Mouse (Mus musculus): Measurements from ENCODE around the gene Agbl5. TPM values are rescaled to one million over a fixed set of nuclear protein-coding genes. Genes with fewer than 3 reads are reported as not detected.

Gene Agbl5
- total and polyA plus RNA-seq, 3 experiments = 9.9 to 65.8 (median 48.5) TPM

DNA sequence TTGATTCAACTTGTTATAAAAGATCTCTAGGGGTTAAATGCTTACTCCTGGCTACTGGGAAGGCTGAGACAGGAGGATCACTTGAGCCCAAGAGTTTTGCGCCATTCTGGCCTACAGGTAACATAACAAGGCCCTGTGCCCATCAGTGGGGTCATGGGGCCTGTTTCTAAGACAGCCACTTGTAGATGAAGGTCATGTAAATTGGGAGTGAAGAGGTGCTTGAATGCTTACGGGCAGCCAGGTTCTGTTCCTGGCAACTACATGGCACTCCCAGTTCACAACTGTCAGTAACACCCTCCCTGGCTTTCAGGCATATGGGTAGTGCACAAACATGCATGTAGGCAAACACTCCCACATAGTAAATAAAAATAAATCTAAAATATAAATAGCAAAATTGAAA lies 62.4 kb downstream of the Agbl5 start:
- peaks cover 38% of the 10 kb centered on the region for H3K4me1 ChIP-seq (ENCODE audit: insufficient read depth, low read depth, low read length)
- no peak for ATAC-seq (ENCODE audit: extremely low read depth, insufficient number of reproducible peaks, low FRiP score, poor library complexity, severe bottlenecking)
- no peak for DNase-seq (ENCODE audit: low spot score)
- no peak overlapping the region for H3K4me3 ChIP-seq (ENCODE audit: low read depth, low read length)
- H3K27me3 ChIP-seq (ENCODE audit: insufficient read depth, low read length) = peaks cover 5% of the 10 kb centered on the region
- H3K9me3 ChIP-seq (replicated peaks) = peaks cover 8% of the 10 kb centered on the region
- H3K36me3 ChIP-seq (replicated peaks) = peaks cover 49% of the 10 kb centered on the region
- no peak for TF ChIP-seq TAL1 (conservative IDR thresholded peaks at IDR 0.05; ENCODE audit: low read depth, low read length)
- TF ChIP-seq POLR2AphosphoS5 (IDR thresholded peaks at IDR 0.05; ENCODE audit: insufficient replicate concordance, low read depth, low read length) = no peak
- no peak for TF ChIP-seq GATA2 (IDR thresholded peaks at IDR 0.05; ENCODE audit: borderline replicate concordance, low read depth, low read length)
- no peak for TF ChIP-seq GATA1 (IDR thresholded peaks at IDR 0.05; ENCODE audit: borderline replicate concordance, low read length)
- no peak for TF ChIP-seq CTCF (IDR thresholded peaks at IDR 0.05; ENCODE audit: low read depth, low read length)

DNA sequence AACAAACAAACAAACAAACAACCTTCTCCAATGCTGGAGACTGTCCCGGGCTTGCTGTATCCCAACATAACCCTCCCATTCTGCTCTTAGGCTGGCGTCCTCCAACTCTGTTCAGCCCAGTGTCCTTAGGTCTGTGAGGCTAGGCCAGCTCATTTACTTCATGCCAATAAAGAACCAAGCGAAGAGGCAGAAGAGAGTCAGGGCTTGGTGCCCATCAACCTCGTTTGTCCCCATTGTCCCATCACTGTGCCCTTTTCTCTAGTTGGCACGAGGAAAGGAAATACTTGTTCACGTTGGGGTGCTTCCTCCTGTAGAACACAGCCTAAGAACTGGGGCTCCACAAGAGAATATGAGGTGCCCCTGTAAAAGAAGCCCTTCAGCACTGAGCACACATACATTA lies 63.2 kb downstream of the Agbl5 start:
- TF ChIP-seq GATA1 (IDR thresholded peaks at IDR 0.05; ENCODE audit: borderline replicate concordance, low read length) = no peak
- no peak for TF ChIP-seq GATA2 (IDR thresholded peaks at IDR 0.05; ENCODE audit: borderline replicate concordance, low read depth, low read length)
- TF ChIP-seq TAL1 (conservative IDR thresholded peaks at IDR 0.05; ENCODE audit: low read depth, low read length) = no peak
- TF ChIP-seq POLR2AphosphoS5 (IDR thresholded peaks at IDR 0.05; ENCODE audit: insufficient replicate concordance, low read depth, low read length) = no peak
- TF ChIP-seq CTCF (IDR thresholded peaks at IDR 0.05; ENCODE audit: low read depth, low read length) = no peak
- ATAC-seq (ENCODE audit: extremely low read depth, insufficient number of reproducible peaks, low FRiP score, poor library complexity, severe bottlenecking) (no peak), DNase-seq (ENCODE audit: low spot score) (no peak)
- Histone ChIP-seq H3K4me3 (ENCODE audit: low read depth, low read length) (no peak overlapping the region), H3K36me3 (replicated peaks) (peaks cover 52% of the 10 kb centered on the region), H3K4me1 (ENCODE audit: insufficient read depth, low read depth, low read length) (peaks cover 38% of the 10 kb centered on the region), H3K9me3 (replicated peaks) (peaks cover 10% of the 10 kb centered on the region), H3K27me3 (ENCODE audit: insufficient read depth, low read length) (peaks cover 2% of the 10 kb centered on the region; the same call in 1 of the 2 replicates)

DNA sequence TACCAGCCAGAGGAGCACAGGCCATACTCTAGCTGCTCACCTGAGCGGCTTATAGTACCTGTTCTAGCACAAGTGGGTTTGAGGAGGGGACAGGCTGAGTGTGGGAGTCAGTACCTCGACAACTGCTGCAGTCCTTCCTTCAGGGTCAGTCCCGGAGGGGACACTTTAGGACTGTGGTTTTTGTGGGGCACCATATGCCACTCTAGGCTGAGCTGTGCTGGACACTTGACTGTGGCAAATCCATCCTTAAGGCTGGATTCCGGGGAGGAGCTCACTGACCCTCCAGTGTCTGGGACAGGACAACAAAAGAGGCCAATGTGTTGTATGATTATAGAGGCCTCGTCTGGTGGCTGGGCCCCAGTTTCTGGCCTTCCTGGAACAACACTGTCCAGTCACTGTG lies 64.1 kb downstream of the Agbl5 start:
- peaks cover 39% of the 10 kb centered on the region for H3K4me1 ChIP-seq (ENCODE audit: insufficient read depth, low read depth, low read length)
- no peak for TF ChIP-seq TAL1 (conservative IDR thresholded peaks at IDR 0.05; ENCODE audit: low read depth, low read length)
- no peak for TF ChIP-seq GATA2 (IDR thresholded peaks at IDR 0.05; ENCODE audit: borderline replicate concordance, low read depth, low read length)
- TF ChIP-seq GATA1 (IDR thresholded peaks at IDR 0.05; ENCODE audit: borderline replicate concordance, low read length) = no peak
- no peak for TF ChIP-seq POLR2AphosphoS5 (IDR thresholded peaks at IDR 0.05; ENCODE audit: insufficient replicate concordance, low read depth, low read length)
- no peaks in the 10 kb centered on the region; the same call in 1 of the 2 replicates for H3K27me3 ChIP-seq (ENCODE audit: insufficient read depth, low read length)
- no peak for DNase-seq (ENCODE audit: low spot score)
- peaks cover 55% of the 10 kb centered on the region for H3K36me3 ChIP-seq (replicated peaks)
- peaks cover 14% of the 10 kb centered on the region for H3K9me3 ChIP-seq (replicated peaks)
- H3K4me3 ChIP-seq (ENCODE audit: low read depth, low read length) = no peak overlapping the region
- no peak for ATAC-seq (ENCODE audit: extremely low read depth, insufficient number of reproducible peaks, low FRiP score, poor library complexity, severe bottlenecking)

DNA sequence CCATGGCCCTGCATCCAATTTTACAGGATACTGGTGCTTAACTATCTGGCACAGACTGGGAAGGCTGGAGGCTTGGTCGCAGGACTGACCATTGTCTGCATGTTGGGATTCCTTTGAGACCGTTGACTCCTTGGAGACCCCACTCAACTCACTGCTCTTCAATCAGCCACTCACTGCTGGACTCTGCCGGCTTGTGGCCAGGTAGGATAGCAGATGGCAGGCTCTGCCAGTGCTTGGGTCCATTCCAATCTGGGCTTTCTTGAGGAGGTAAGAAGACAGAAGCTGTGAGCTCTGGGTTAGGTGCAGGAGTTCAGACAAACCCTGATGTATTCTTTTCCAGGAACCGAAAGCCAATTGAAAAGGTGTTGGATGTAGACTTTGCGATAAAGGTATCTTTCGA lies 65.6 kb downstream of the Agbl5 start:
- TF ChIP-seq POLR2AphosphoS5 (IDR thresholded peaks at IDR 0.05; ENCODE audit: insufficient replicate concordance, low read depth, low read length) (no peak), CTCF (IDR thresholded peaks at IDR 0.05; ENCODE audit: low read depth, low read length) (no peak), TAL1 (conservative IDR thresholded peaks at IDR 0.05; ENCODE audit: low read depth, low read length) (no peak), GATA2 (IDR thresholded peaks at IDR 0.05; ENCODE audit: borderline replicate concordance, low read depth, low read length) (no peak), GATA1 (IDR thresholded peaks at IDR 0.05; ENCODE audit: borderline replicate concordance, low read length) (no peak)
- no peaks in the 10 kb centered on the region for H3K27me3 ChIP-seq (ENCODE audit: insufficient read depth, low read length)
- peaks cover 70% of the 10 kb centered on the region for H3K36me3 ChIP-seq (replicated peaks)
- peaks cover 48% of the 10 kb centered on the region for H3K4me1 ChIP-seq (ENCODE audit: insufficient read depth, low read depth, low read length)
- DNase-seq (ENCODE audit: low spot score) = no peak
- H3K4me3 ChIP-seq (ENCODE audit: low read depth, low read length) = no peak overlapping the region
- H3K9me3 ChIP-seq (replicated peaks) = peaks cover 22% of the 10 kb centered on the region
- ATAC-seq (ENCODE audit: extremely low read depth, insufficient number of reproducible peaks, low FRiP score, poor library complexity, severe bottlenecking) = no peak

DNA sequence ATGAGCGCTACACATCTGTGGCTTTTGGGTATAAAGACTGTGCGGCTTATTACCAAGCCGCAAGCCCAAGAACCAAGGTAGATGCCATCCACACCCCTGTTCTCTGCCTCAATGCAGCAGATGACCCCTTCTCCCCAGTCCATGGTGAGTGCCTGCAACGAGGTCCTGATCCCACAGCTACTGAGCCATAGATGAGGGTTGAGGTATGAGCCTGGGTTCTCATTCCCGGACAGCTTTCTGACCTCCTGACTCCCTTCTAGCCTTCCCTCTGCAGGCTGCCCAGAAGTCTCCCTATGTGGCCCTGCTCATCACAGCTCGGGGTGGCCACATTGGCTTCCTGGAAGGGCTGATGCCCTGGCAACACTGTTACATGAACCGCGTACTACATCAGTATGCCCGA lies 66.1 kb downstream of the Agbl5 start:
- no peak for DNase-seq (ENCODE audit: low spot score)
- no peak for ATAC-seq (ENCODE audit: extremely low read depth, insufficient number of reproducible peaks, low FRiP score, poor library complexity, severe bottlenecking)
- peaks cover 46% of the 10 kb centered on the region for H3K4me1 ChIP-seq (ENCODE audit: insufficient read depth, low read depth, low read length)
- H3K27me3 ChIP-seq (ENCODE audit: insufficient read depth, low read length) = no peaks in the 10 kb centered on the region
- peaks cover 22% of the 10 kb centered on the region for H3K9me3 ChIP-seq (replicated peaks)
- TF ChIP-seq CTCF (IDR thresholded peaks at IDR 0.05; ENCODE audit: low read depth, low read length) = no peak
- TF ChIP-seq GATA1 (IDR thresholded peaks at IDR 0.05; ENCODE audit: borderline replicate concordance, low read length) = no peak
- no peak for TF ChIP-seq GATA2 (IDR thresholded peaks at IDR 0.05; ENCODE audit: borderline replicate concordance, low read depth, low read length)
- TF ChIP-seq TAL1 (conservative IDR thresholded peaks at IDR 0.05; ENCODE audit: low read depth, low read length) = no peak
- no peak for TF ChIP-seq POLR2AphosphoS5 (IDR thresholded peaks at IDR 0.05; ENCODE audit: insufficient replicate concordance, low read depth, low read length)
- H3K4me3 ChIP-seq (ENCODE audit: low read depth, low read length) = no peak overlapping the region
- peaks cover 73% of the 10 kb centered on the region for H3K36me3 ChIP-seq (replicated peaks)

DNA sequence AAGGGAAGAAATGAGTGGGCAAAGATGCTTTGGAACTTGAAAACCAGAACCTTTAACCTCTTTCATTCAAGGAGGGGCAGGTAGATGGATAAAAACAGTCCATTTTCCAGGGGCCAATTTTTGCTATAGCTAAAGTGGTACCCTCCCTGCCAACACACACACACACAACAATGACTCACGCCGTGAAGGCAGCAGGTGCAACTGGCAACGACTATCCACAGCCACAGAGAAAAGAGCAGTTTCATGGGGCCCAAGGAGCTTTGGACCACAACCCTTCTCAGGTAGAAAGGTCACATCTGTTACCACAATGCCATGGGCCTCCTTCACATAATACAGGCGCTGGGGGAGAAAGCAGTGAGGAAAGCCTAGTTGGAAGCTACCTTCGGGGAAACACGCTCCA lies 67.3 kb downstream of the Agbl5 start:
- Histone ChIP-seq H3K36me3 (replicated peaks) (peaks cover 73% of the 10 kb centered on the region), H3K27me3 (ENCODE audit: insufficient read depth, low read length) (no peaks in the 10 kb centered on the region), H3K9me3 (replicated peaks) (peaks cover 22% of the 10 kb centered on the region), H3K4me3 (ENCODE audit: low read depth, low read length) (no peak overlapping the region), H3K4me1 (ENCODE audit: insufficient read depth, low read depth, low read length) (peaks cover 44% of the 10 kb centered on the region)
- TF ChIP-seq GATA1 (IDR thresholded peaks at IDR 0.05; ENCODE audit: borderline replicate concordance, low read length) (no peak), GATA2 (IDR thresholded peaks at IDR 0.05; ENCODE audit: borderline replicate concordance, low read depth, low read length) (no peak), CTCF (IDR thresholded peaks at IDR 0.05; ENCODE audit: low read depth, low read length) (no peak), POLR2AphosphoS5 (IDR thresholded peaks at IDR 0.05; ENCODE audit: insufficient replicate concordance, low read depth, low read length) (no peak), TAL1 (conservative IDR thresholded peaks at IDR 0.05; ENCODE audit: low read depth, low read length) (no peak)
- no peak for ATAC-seq (ENCODE audit: extremely low read depth, insufficient number of reproducible peaks, low FRiP score, poor library complexity, severe bottlenecking)
- DNase-seq (ENCODE audit: low spot score) = no peak

Other genes starting within 250 kb of the Agbl5 start
- 10.1 and 10.6 TPM in 2 replicates for gene Slc35f6, start 240.8 kb upstream of the Agbl5 start, total RNA-seq (2014; fragmentation: Nextera tagmentation)
- gene Slc35f6, start 240.8 kb upstream of the Agbl5 start, total RNA-seq (2017) = 11.9 and 13.0 TPM in 2 replicates
- 14.2 and 15.3 TPM in 2 replicates for gene Slc35f6, start 240.8 kb upstream of the Agbl5 start, polyA plus RNA-seq (2012)
- gene Cenpa, start 221.9 kb upstream of the Agbl5 start, total RNA-seq (2014; fragmentation: Nextera tagmentation) = 165 and 203 TPM in 2 replicates
- gene Cenpa, start 221.9 kb upstream of the Agbl5 start, total RNA-seq (2017) = 113 and 114 TPM in 2 replicates
- gene Cenpa, start 221.9 kb upstream of the Agbl5 start, polyA plus RNA-seq (2012) = 307 and 368 TPM in 2 replicates
- not detected in 2 replicates for gene Dpysl5, start 177.1 kb upstream of the Agbl5 start, total RNA-seq (2014; fragmentation: Nextera tagmentation)
- gene Dpysl5, start 177.1 kb upstream of the Agbl5 start, total RNA-seq (2017) = under 0.01 and 0.49 TPM in 2 replicates
- gene Dpysl5, start 177.1 kb upstream of the Agbl5 start, polyA plus RNA-seq (2012) = not detected in 2 replicates
- not detected in 2 replicates for gene Mapre3, start 74.1 kb upstream of the Agbl5 start, total RNA-seq (2014; fragmentation: Nextera tagmentation)
- 0.12 and 0.27 TPM in 2 replicates for gene Mapre3, start 74.1 kb upstream of the Agbl5 start, total RNA-seq (2017)
- gene Mapre3, start 74.1 kb upstream of the Agbl5 start, polyA plus RNA-seq (2012) = not detected in 2 replicates
- 17.9 and 36.0 TPM in 2 replicates for gene Tmem214, start 20.7 kb upstream of the Agbl5 start, total RNA-seq (2014; fragmentation: Nextera tagmentation)
- 19.2 and 19.6 TPM in 2 replicates for gene Tmem214, start 20.7 kb upstream of the Agbl5 start, total RNA-seq (2017)
- gene Tmem214, start 20.7 kb upstream of the Agbl5 start, polyA plus RNA-seq (2012) = 21.5 and 26.7 TPM in 2 replicates
- gene Ost4, start 19.1 kb downstream of the Agbl5 start, total RNA-seq (2014; fragmentation: Nextera tagmentation) = 309 and 472 TPM in 2 replicates
- gene Ost4, start 19.1 kb downstream of the Agbl5 start, total RNA-seq (2017) = 346 and 348 TPM in 2 replicates
- 70.6 and 80.1 TPM in 2 replicates for gene Ost4, start 19.1 kb downstream of the Agbl5 start, polyA plus RNA-seq (2012)
- gene Emilin1, start 24.7 kb downstream of the Agbl5 start, total RNA-seq (2014; fragmentation: Nextera tagmentation) = 0.38 TPM in 1 of 2 replicates, not detected in the other
- 1.0 and 2.6 TPM in 2 replicates for gene Emilin1, start 24.7 kb downstream of the Agbl5 start, total RNA-seq (2017)
- gene Emilin1, start 24.7 kb downstream of the Agbl5 start, polyA plus RNA-seq (2012) = 1.2 and 1.3 TPM in 2 replicates
- 22.7 and 29.8 TPM in 2 replicates for gene Khk, start 32.7 kb downstream of the Agbl5 start, total RNA-seq (2014; fragmentation: Nextera tagmentation)
- gene Khk, start 32.7 kb downstream of the Agbl5 start, total RNA-seq (2017) = 43.4 TPM in 2 replicates
- 17.3 and 20.2 TPM in 2 replicates for gene Khk, start 32.7 kb downstream of the Agbl5 start, polyA plus RNA-seq (2012)
- not detected in 2 replicates for gene Cgref1, start 56.9 kb downstream of the Agbl5 start, total RNA-seq (2014; fragmentation: Nextera tagmentation)
- 0.33 TPM in 1 of 2 replicates, not detected in the other for gene Cgref1, start 56.9 kb downstream of the Agbl5 start, total RNA-seq (2017)
- not detected in 2 replicates for gene Cgref1, start 56.9 kb downstream of the Agbl5 start, polyA plus RNA-seq (2012)
- gene Preb, start 71.7 kb downstream of the Agbl5 start, total RNA-seq (2014; fragmentation: Nextera tagmentation) = 50.3 and 82.7 TPM in 2 replicates
- 35.4 and 42.5 TPM in 2 replicates for gene Preb, start 71.7 kb downstream of the Agbl5 start, total RNA-seq (2017)
- 48.9 and 74.7 TPM in 2 replicates for gene Preb, start 71.7 kb downstream of the Agbl5 start, polyA plus RNA-seq (2012)
- gene Tcf23, start 80.0 kb downstream of the Agbl5 start, total RNA-seq (2014; fragmentation: Nextera tagmentation) = not detected in 2 replicates
- gene Tcf23, start 80.0 kb downstream of the Agbl5 start, total RNA-seq (2017) = 0.12 TPM in 1 of 2 replicates, not detected in the other
- gene Tcf23, start 80.0 kb downstream of the Agbl5 start, polyA plus RNA-seq (2012) = not detected in 2 replicates
- gene Atraid, start 159.6 kb downstream of the Agbl5 start, total RNA-seq (2014; fragmentation: Nextera tagmentation) = 81.9 and 89.6 TPM in 2 replicates
- gene Atraid, start 159.6 kb downstream of the Agbl5 start, total RNA-seq (2017) = 50.0 and 54.0 TPM in 2 replicates
- gene Atraid, start 159.6 kb downstream of the Agbl5 start, polyA plus RNA-seq (2012) = 11.6 and 15.6 TPM in 2 replicates
- gene Slc5a6, start 160.2 kb downstream of the Agbl5 start, total RNA-seq (2014; fragmentation: Nextera tagmentation) = 3.2 and 4.0 TPM in 2 replicates
- gene Slc5a6, start 160.2 kb downstream of the Agbl5 start, total RNA-seq (2017) = 2.2 and 5.2 TPM in 2 replicates
- 9.5 and 11.9 TPM in 2 replicates for gene Slc5a6, start 160.2 kb downstream of the Agbl5 start, polyA plus RNA-seq (2012)
- gene Cad, start 166.1 kb downstream of the Agbl5 start, total RNA-seq (2014; fragmentation: Nextera tagmentation) = 87.7 and 102 TPM in 2 replicates
- gene Cad, start 166.1 kb downstream of the Agbl5 start, total RNA-seq (2017) = 18.5 and 20.2 TPM in 2 replicates
- 426 and 438 TPM in 2 replicates for gene Cad, start 166.1 kb downstream of the Agbl5 start, polyA plus RNA-seq (2012)
- not detected in 2 replicates for gene Dnajc5g, start 217.6 kb downstream of the Agbl5 start, total RNA-seq (2014; fragmentation: Nextera tagmentation)
- gene Dnajc5g, start 217.6 kb downstream of the Agbl5 start, total RNA-seq (2017) = not detected in 2 replicates
- not detected in 2 replicates for gene Dnajc5g, start 217.6 kb downstream of the Agbl5 start, polyA plus RNA-seq (2012)
- not detected in 2 replicates for gene Slc30a3, start 219.5 kb downstream of the Agbl5 start, total RNA-seq (2014; fragmentation: Nextera tagmentation)
- 0.05 TPM in 1 of 2 replicates, not detected in the other for gene Slc30a3, start 219.5 kb downstream of the Agbl5 start, total RNA-seq (2017)
- not detected in 2 replicates for gene Slc30a3, start 219.5 kb downstream of the Agbl5 start, polyA plus RNA-seq (2012)
- not detected in 2 replicates for gene Trim54, start 228.0 kb downstream of the Agbl5 start, total RNA-seq (2014; fragmentation: Nextera tagmentation)
- not detected in 2 replicates for gene Trim54, start 228.0 kb downstream of the Agbl5 start, total RNA-seq (2017)
- not detected in 2 replicates for gene Trim54, start 228.0 kb downstream of the Agbl5 start, polyA plus RNA-seq (2012)

Measured in G1E (cell line).